Mouse (Mus musculus): ENCODE measurements around the gene Sf3b6. TPM values are rescaled to one million over a fixed set of nuclear protein-coding genes. Genes with fewer than 3 reads are reported as not detected.
"Not testable (repeated sequence)": the region's sequence is repeated elsewhere in the genome, so short reads cannot be mapped to it uniquely, and the experiment has no call there.

Sf3b6 gene
- polyA plus RNA-seq, 1 experiment from 2014 or later, result 190 TPM

DNA sequence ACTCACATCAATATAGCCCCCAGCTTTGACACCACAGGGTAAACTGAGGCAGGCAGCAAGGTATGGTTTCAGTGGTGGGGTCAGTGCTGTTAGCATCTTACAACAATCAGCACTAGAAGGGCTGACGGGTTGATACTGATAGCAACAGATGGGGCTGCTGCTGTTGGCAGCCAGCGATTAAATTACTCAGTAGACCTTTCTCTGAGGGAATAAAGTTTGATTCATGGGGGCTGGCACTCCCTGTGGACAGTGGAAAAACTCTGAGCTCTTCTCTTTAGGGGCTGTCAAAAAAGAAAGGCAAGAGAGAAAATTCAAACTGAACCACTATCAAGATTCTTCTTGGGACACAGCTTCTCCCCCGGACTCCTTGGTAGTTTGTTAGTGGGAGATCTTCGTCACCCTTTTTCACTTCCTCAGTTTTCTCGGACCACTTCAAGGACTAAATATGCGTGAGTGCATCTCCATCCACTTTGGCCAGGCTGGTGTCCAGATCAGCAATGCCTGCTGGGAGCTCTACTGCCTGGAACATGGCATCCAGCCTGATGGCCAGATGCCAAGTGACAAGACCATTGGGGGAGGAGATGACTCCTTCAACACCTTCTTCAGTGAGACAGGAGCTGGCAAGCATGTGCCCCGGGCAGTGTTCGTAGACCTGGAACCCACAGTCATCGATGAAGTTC lies 35.5 kb upstream of the Sf3b6 start:
- H3K9me3 ChIP-seq (replicated peaks; ENCODE audit: control insufficient read depth, low read length); H3K27me3 ChIP-seq (ENCODE audit: control insufficient read depth, insufficient read depth, low read length); H3K4me2 ChIP-seq (ENCODE audit: low read depth, low read length); H3K9ac ChIP-seq (ENCODE audit: low read length); ATAC-seq (ENCODE audit: insufficient read depth, low FRiP score); H3K4me3 ChIP-seq (replicated peaks; ENCODE audit: low read length); H3K27ac ChIP-seq (ENCODE audit: low read length); H3K4me1 ChIP-seq (ENCODE audit: control insufficient read depth, insufficient read depth, low read length); H3K36me3 ChIP-seq (ENCODE audit: control insufficient read depth, insufficient read depth, low read length): not testable (repeated sequence)
- 84% methylated on average over 9 of the region's 9 CpGs for WGBS

DNA sequence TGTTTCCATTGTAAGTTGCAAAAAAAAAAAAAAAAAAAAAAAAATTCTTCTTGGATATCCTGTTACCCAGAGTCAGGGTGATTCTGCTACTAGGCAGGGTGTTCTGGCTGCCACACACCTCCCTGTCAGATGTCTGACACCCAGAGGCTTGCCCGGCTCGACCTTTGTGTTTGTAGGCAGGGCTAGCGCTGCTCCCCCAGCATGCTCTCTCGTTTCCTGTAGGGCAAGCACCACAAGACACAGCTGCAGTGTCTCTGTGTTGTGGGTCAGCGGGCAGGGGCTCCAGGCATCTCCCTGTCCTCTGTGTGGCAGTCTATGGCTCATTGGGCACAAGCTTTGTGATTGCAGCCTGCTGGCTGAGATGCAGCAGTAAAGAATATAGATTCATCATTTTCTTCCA lies 33.7 kb upstream of the Sf3b6 start:
- ATAC-seq (ENCODE audit: insufficient read depth, low FRiP score), result no peak
- Histone ChIP-seq H3K4me3 (replicated peaks; ENCODE audit: low read length) (no peak overlapping the region), H3K27ac (ENCODE audit: low read length) (no peak overlapping the region), H3K4me1 (ENCODE audit: control insufficient read depth, insufficient read depth, low read length) (no peaks in the 10 kb centered on the region), H3K27me3 (ENCODE audit: control insufficient read depth, insufficient read depth, low read length) (no peaks in the 10 kb centered on the region), H3K9me3 (replicated peaks; ENCODE audit: control insufficient read depth, low read length) (no peaks in the 10 kb centered on the region), H3K4me2 (ENCODE audit: low read depth, low read length) (no peak overlapping the region), H3K9ac (ENCODE audit: low read length) (no peak overlapping the region), H3K36me3 (ENCODE audit: control insufficient read depth, insufficient read depth, low read length) (no peaks in the 10 kb centered on the region)
- WGBS, result 58% methylated on average over 5 of the region's 5 CpGs

DNA sequence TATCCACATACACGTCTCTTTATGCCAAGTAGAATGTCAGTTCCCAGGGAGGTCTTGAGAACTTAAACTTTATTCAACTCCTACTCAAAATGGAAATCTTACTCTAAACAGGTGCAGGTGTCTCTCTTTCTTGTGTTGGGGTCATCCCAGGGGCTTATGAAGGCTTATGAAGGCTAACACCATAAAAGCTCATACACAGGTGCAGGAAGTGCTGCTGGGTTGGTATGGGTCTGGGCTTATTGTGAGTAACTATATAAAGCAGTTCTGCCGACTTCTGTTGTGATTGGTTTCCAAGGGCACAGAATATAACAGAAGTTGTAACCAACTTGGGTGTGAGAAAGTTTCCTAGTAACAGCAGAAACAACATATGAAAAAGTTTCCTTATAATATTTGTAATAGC lies 32.9 kb upstream of the Sf3b6 start:
- Histone ChIP-seq H3K36me3 (ENCODE audit: control insufficient read depth, insufficient read depth, low read length) (no peaks in the 10 kb centered on the region), H3K27ac (ENCODE audit: low read length) (no peak overlapping the region), H3K4me3 (replicated peaks; ENCODE audit: low read length) (no peak overlapping the region), H3K4me2 (ENCODE audit: low read depth, low read length) (no peak overlapping the region), H3K9ac (ENCODE audit: low read length) (no peak overlapping the region), H3K27me3 (ENCODE audit: control insufficient read depth, insufficient read depth, low read length) (no peaks in the 10 kb centered on the region), H3K9me3 (replicated peaks; ENCODE audit: control insufficient read depth, low read length) (no peaks in the 10 kb centered on the region), H3K4me1 (ENCODE audit: control insufficient read depth, insufficient read depth, low read length) (no peaks in the 10 kb centered on the region)
- WGBS, result 80% methylated on average over 2 of the region's 2 CpGs
- ATAC-seq (ENCODE audit: insufficient read depth, low FRiP score), result no peak

DNA sequence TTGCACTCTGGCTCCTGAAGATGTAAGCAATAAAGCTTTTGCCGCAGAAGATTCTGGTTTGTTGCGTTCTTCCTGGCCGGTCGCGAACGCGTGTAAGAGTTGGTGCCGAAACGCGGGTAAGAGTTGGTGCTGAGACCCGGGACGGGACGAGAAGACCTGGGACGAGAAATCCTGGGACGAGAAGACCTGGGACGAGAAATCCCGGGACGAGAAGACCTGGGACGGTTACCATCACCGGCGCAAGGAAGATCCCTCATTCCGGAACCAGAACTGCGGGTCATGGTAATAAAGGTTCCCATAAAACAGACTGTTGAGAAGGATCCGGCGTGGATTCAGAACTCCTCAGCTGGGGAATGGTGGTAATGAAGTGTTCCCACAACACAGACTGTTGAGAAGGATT lies 29.2 kb upstream of the Sf3b6 start:
- H3K4me2 ChIP-seq (ENCODE audit: low read depth, low read length); H3K4me3 ChIP-seq (replicated peaks; ENCODE audit: low read length); H3K4me1 ChIP-seq (ENCODE audit: control insufficient read depth, insufficient read depth, low read length); H3K9me3 ChIP-seq (replicated peaks; ENCODE audit: control insufficient read depth, low read length); H3K27ac ChIP-seq (ENCODE audit: low read length); H3K36me3 ChIP-seq (ENCODE audit: control insufficient read depth, insufficient read depth, low read length); H3K9ac ChIP-seq (ENCODE audit: low read length); H3K27me3 ChIP-seq (ENCODE audit: control insufficient read depth, insufficient read depth, low read length); ATAC-seq (ENCODE audit: insufficient read depth, low FRiP score): not testable (repeated sequence)
- WGBS, result 94% methylated on average over 25 of the region's 25 CpGs

DNA sequence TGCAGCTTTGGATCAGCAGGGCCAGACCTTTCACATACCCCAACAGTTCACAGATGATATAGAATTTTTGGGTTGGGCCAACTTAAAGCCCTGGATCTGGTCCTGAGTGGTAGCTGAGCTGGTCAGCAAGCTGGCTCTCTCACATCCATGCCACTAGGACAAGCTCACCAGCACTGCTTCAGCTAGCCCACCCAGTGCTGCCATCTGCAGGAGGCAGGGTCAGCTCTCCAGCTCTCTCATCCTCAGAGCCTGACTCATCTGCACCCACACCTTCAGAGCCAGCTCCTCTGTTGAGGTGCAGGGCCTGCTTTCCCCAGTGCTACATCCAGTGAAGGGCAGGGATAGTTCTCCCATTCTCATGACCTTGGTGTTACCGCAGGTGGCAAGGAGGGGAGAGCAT lies 23.6 kb upstream of the Sf3b6 start:
- no peaks in the 10 kb centered on the region for H3K9me3 ChIP-seq (replicated peaks; ENCODE audit: control insufficient read depth, low read length)
- H3K4me3 ChIP-seq (replicated peaks; ENCODE audit: low read length), result no peak overlapping the region
- no peaks in the 10 kb centered on the region for H3K4me1 ChIP-seq (ENCODE audit: control insufficient read depth, insufficient read depth, low read length)
- no peak overlapping the region for H3K4me2 ChIP-seq (ENCODE audit: low read depth, low read length)
- H3K36me3 ChIP-seq (ENCODE audit: control insufficient read depth, insufficient read depth, low read length), result no peaks in the 10 kb centered on the region
- 90% methylated on average over 1 of the region's 1 CpGs for whole genome bisulfite sequencing
- ATAC-seq (ENCODE audit: insufficient read depth, low FRiP score), result no peak
- no peak overlapping the region for H3K9ac ChIP-seq (ENCODE audit: low read length)
- no peaks in the 10 kb centered on the region for H3K27me3 ChIP-seq (ENCODE audit: control insufficient read depth, insufficient read depth, low read length)
- no peak overlapping the region for H3K27ac ChIP-seq (ENCODE audit: low read length)

DNA sequence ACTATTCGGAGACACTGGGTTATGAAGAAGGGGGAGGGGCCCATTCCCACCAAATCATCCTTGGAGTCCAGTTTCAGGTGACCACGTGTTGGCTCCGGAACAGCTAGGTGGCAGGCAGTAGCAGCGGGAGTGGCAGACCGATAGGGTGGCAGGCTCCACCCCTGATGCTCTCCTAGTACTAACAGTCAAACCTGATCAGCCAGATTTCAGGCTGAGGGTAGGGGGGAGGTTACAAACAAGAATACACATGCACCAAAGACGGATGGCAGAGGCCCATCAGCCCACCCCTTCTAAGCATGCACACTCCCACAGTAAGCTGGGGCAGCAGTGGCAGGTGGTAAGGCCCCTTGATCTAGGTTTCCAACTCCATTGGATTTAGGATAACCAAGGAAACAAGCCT lies 19.9 kb upstream of the Sf3b6 start:
- not testable (repeated sequence) for H3K27me3 ChIP-seq (ENCODE audit: control insufficient read depth, insufficient read depth, low read length); H3K4me1 ChIP-seq (ENCODE audit: control insufficient read depth, insufficient read depth, low read length); H3K4me3 ChIP-seq (replicated peaks; ENCODE audit: low read length); H3K9ac ChIP-seq (ENCODE audit: low read length); H3K4me2 ChIP-seq (ENCODE audit: low read depth, low read length); H3K27ac ChIP-seq (ENCODE audit: low read length); H3K36me3 ChIP-seq (ENCODE audit: control insufficient read depth, insufficient read depth, low read length); H3K9me3 ChIP-seq (replicated peaks; ENCODE audit: control insufficient read depth, low read length); ATAC-seq (ENCODE audit: insufficient read depth, low FRiP score)
- WGBS, result 67% methylated on average over 6 of the region's 6 CpGs

DNA sequence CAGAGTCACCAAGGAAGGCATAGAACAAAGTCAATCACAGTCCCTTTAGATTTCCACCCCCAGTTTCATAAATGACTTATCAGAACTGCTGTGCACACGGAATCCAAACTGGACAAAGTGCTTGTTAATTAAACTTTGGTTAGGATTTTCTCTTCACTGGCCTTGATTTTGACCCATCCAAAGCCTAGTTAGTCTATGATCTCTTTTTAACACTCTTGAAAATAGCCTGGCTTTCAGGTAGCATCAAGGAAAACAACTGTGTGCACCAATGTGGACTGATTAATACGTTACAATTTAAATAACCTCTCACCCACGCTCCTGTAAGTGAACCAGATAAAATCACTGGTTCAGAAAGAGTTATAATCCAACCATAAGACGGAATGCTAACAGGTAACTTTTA lies 6.3 kb upstream of the Sf3b6 start:
- no peak overlapping the region for H3K4me2 ChIP-seq (ENCODE audit: low read depth, low read length)
- no peaks in the 10 kb centered on the region for H3K27me3 ChIP-seq (ENCODE audit: control insufficient read depth, insufficient read depth, low read length)
- no peak for ATAC-seq (ENCODE audit: insufficient read depth, low FRiP score)

DNA sequence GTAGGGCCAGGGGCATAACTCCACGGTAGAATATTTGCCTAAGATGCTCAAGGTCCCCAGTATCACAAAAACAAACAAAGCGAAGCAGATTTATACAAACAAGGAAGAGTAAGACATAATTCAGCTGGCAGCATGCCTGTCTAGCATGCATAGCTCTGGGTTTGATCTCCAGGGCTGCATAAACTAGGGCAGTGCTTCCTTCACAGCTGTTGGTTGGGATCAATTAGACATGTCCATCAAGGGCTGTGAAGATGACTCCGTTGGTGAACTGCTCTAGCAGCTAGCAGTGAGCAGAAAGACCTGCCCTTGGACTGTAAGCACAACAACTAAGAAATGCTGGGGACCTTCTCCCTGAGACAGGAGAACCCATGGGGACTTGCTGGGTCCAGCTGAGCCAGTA lies 5.6 kb upstream of the Sf3b6 start:
- H3K4me1 ChIP-seq (ENCODE audit: control insufficient read depth, insufficient read depth, low read length), result peaks cover 3% of the 10 kb centered on the region
- ATAC-seq (ENCODE audit: insufficient read depth, low FRiP score), result no peak
- H3K9me3 ChIP-seq (replicated peaks; ENCODE audit: control insufficient read depth, low read length), result peaks cover 4% of the 10 kb centered on the region; the same call in 1 of the 2 replicates
- no peaks in the 10 kb centered on the region for H3K27me3 ChIP-seq (ENCODE audit: control insufficient read depth, insufficient read depth, low read length)
- WGBS, result 20% methylated on average over 3 of the region's 3 CpGs
- no peak overlapping the region for H3K4me2 ChIP-seq (ENCODE audit: low read depth, low read length)
- H3K36me3 ChIP-seq (ENCODE audit: control insufficient read depth, insufficient read depth, low read length), result no peaks in the 10 kb centered on the region
- H3K27ac ChIP-seq (ENCODE audit: low read length), result no peak overlapping the region
- no peak overlapping the region for H3K9ac ChIP-seq (ENCODE audit: low read length)
- H3K4me3 ChIP-seq (replicated peaks; ENCODE audit: low read length), result no peak overlapping the region

More for the DNA sequence above, 6.3 kb upstream of the Sf3b6 start:
- no peak overlapping the region for H3K4me3 ChIP-seq (replicated peaks; ENCODE audit: low read length)
- WGBS, result 74% methylated on average over 4 of the region's 4 CpGs
- H3K9ac ChIP-seq (ENCODE audit: low read length), result no peak overlapping the region
- no peak overlapping the region for H3K27ac ChIP-seq (ENCODE audit: low read length)
- H3K9me3 ChIP-seq (replicated peaks; ENCODE audit: control insufficient read depth, low read length), result peaks cover 4% of the 10 kb centered on the region; the same call in 1 of the 2 replicates
- no peaks in the 10 kb centered on the region for H3K36me3 ChIP-seq (ENCODE audit: control insufficient read depth, insufficient read depth, low read length)
- H3K4me1 ChIP-seq (ENCODE audit: control insufficient read depth, insufficient read depth, low read length), result no peaks in the 10 kb centered on the region; the same call in 1 of the 2 replicates

DNA sequence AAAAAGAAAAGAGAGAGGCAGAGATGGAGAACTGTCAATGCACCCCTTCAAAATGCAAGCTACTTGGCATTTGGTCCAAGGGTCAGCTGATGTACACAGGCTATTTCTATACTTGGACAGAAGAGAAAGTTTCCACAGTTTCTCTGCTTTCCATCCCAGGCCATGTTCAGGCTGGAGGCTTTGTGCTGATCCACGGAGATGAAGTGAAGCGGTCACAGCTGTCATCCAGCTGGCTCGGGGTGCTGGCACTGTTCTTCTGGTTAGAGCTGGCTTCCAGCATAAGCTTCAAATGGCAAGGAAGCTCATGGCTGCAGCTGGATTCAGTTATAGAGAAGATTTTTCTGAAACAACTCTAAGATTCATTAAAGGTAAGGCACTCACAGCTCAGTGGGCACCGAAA lies 3.7 kb upstream of the Sf3b6 start:
- 71% methylated on average over 4 of the region's 4 CpGs for WGBS
- no peak overlapping the region for H3K4me2 ChIP-seq (ENCODE audit: low read depth, low read length)
- no peak overlapping the region for H3K9ac ChIP-seq (ENCODE audit: low read length)
- no peak overlapping the region for H3K27ac ChIP-seq (ENCODE audit: low read length)
- no peak overlapping the region for H3K4me3 ChIP-seq (replicated peaks; ENCODE audit: low read length)
- H3K36me3 ChIP-seq (ENCODE audit: control insufficient read depth, insufficient read depth, low read length), result no peaks in the 10 kb centered on the region
- no peaks in the 10 kb centered on the region for H3K27me3 ChIP-seq (ENCODE audit: control insufficient read depth, insufficient read depth, low read length)
- H3K4me1 ChIP-seq (ENCODE audit: control insufficient read depth, insufficient read depth, low read length), result peaks cover 6% of the 10 kb centered on the region
- no peak for ATAC-seq (ENCODE audit: insufficient read depth, low FRiP score)
- peaks cover 4% of the 10 kb centered on the region; the same call in 1 of the 2 replicates for H3K9me3 ChIP-seq (replicated peaks; ENCODE audit: control insufficient read depth, low read length)
